Mouse (Mus musculus) liver, embryonic 13.5 days (tissue): ENCODE data around the gene Tmem208. TPM values are rescaled to one million over a fixed set of nuclear protein-coding genes. Genes with fewer than 3 reads are reported as not detected.
A peak's percentile ranks its signal among the peaks of the same experiment; 100 is the strongest.

Experiments used
- ATAC-seq: fragments of 200-750 bp; cut with Nextera tagmentation; 2 replicates; pipeline ENCODE4 v1.8.0; 2017; ENCODE audit warnings: low read depth, mild to moderate bottlenecking, moderate number of reproducible peaks, moderate library complexity
- DNase-seq: peaks from one replicate; pipeline ENCODE4 v3.0.0; 2022
- H3K27ac ChIP-seq: fragments of 300-500 bp; sonication (generic); 2 replicates; pipeline ENCODE4 v1.5.1; 2015; ENCODE audit warnings: moderate library complexity, mild to moderate bottlenecking, inconsistent platforms
- H3K27me3 ChIP-seq: fragments of 300-500 bp; sonication (generic); 2 replicates; pipeline ENCODE4 v1.6.1; 2015; ENCODE audit warnings: mild to moderate bottlenecking, inconsistent platforms
- H3K36me3 ChIP-seq: fragments of 300-500 bp; sonication (generic); 2 replicates; pipeline ENCODE4 v1.6.1; 2015; ENCODE audit warnings: mild to moderate bottlenecking, inconsistent platforms
- H3K4me1 ChIP-seq: fragments of 300-500 bp; sonication (generic); replicated peaks from 2 replicates; pipeline ENCODE4 v1.6.1; 2015; ENCODE audit warnings: inconsistent platforms
- H3K4me2 ChIP-seq: fragments of 300-500 bp; sonication (generic); 2 replicates; pipeline ENCODE4 v1.6.1; 2015; ENCODE audit warnings: inconsistent platforms, mild to moderate bottlenecking, moderate library complexity
- H3K4me3 ChIP-seq: fragments of 300-500 bp; sonication (generic); replicated peaks from 2 replicates; pipeline ENCODE4 v1.5.1; 2015; ENCODE audit warnings: mild to moderate bottlenecking, inconsistent platforms
- H3K9ac ChIP-seq: fragments of 300-500 bp; sonication (generic); 2 replicates; pipeline ENCODE4 v1.6.1; 2015; ENCODE audit warnings: mild to moderate bottlenecking, inconsistent platforms
- H3K9me3 ChIP-seq: fragments of 300-500 bp; sonication (generic); replicated peaks from 2 replicates; pipeline ENCODE4 v1.6.1; 2016; ENCODE audit warnings: inconsistent platforms
- WGBS: fragments of 180-500 bp; shearing (Covaris S2); methylation state at CpG from one replicate; pipeline ENCODE4 v1.1.7; 2015; ENCODE audit not compliant: insufficient replicate concordance; 5-methylcytosine and 5-hydroxymethylcytosine counted together
- polyA plus RNA-seq: library from polyadenylated mRNA; unstranded; fragments of >200 nt; fragmentation: Nextera tagmentation; extraction: Ambion mirVana; gene quantifications from 2 replicates; pipeline ENCODE4 v1.2.1, GENCODE M21; 2015

Tmem208 gene
- 103 and 108 TPM in 2 replicates for polyA plus RNA-seq

DNA sequence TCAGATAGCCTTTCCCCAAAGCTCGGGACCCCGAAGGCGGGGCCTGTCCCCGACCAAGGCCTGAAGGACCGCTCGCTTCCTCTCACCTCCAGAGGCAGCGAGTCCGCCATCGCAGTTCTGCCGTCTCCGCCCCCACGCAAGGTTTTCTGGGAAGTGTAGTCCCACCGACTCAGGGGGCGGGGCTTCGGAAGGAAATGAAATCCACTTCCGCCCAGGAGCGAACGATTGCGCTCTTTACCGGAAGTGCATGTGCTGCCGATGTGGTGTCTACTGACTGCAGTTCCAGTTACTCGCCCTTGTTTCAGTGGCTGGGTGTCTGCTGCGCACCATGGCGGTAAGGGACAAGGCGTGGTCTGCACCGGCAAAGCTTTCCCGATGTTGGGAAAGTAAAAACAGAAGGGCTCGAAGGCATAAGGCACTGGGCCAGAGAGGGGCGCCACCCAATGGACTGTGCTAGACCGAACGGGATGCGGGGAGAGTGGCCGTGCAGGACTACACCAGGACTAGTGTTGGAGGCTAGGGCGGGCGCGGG, at the start of gene Tmem208, which contains the start of gene Lrrc29:
Tmem208 (plus strand) TSS at position 214 of the 532 bp plus-strand sequence.
Lrrc29 (minus strand) TSS at position 138 of the 532 bp plus-strand sequence.
- Histone ChIP-seq H3K27me3 (no peaks in the 10 kb centered on the region), H3K9me3 (no peaks in the 10 kb centered on the region), H3K4me3 (peak within 1 kb of the TSS; percentile 82), H3K4me1 (peaks cover 66% of the 10 kb centered on the region), H3K9ac (peak within 1 kb of the TSS; percentile 92), H3K36me3 (peaks cover 36% of the 10 kb centered on the region), H3K4me2 (peak within 1 kb of the TSS; percentile 78), H3K27ac (peak within 1 kb of the TSS; percentile 97)
- WGBS, result under 1% methylated on average over 36 of the region's 36 CpGs
- DNase-seq (peak; percentile 97), ATAC-seq (peak; percentile 74)

DNA sequence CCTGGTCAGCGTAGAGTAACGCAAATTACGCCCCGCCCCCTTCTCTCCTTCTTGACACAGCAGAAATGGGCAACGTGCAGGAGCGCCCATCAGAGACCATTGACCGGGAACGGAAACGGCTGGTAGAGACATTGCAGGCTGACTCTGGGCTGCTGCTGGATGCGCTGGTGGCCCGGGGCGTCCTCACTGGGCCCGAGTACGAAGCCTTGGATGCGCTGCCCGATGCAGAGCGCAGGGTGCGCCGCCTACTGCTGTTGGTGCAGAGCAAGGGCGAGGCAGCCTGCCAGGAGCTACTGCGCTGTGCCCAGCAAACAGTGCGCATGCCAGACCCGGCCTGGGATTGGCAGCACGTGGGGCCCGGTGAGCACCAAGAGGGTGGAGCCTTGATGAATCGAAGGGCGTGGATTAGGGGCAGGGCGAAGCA, 47.2 kb upstream of the Tmem208 start:
- Histone ChIP-seq H3K27ac (no peak overlapping the region), H3K9me3 (no peaks in the 10 kb centered on the region), H3K4me1 (peaks cover 43% of the 10 kb centered on the region), H3K9ac (0 out of 2 replicates have a peak overlapping the region, but pooled peaks have one; percentile 29), H3K4me3 (peak overlapping the region; percentile 36), H3K4me2 (peak overlapping the region; percentile 56), H3K36me3 (0 out of 2 replicates have a peak, but pooled peaks cover 4% of the 10 kb centered on the region), H3K27me3 (peaks cover 95% of the 10 kb centered on the region)
- ATAC-seq, result peak; percentile 65
- 4% methylated on average over 28 of the region's 28 CpGs for WGBS
- DNase-seq, result peak; percentile 43

DNA sequence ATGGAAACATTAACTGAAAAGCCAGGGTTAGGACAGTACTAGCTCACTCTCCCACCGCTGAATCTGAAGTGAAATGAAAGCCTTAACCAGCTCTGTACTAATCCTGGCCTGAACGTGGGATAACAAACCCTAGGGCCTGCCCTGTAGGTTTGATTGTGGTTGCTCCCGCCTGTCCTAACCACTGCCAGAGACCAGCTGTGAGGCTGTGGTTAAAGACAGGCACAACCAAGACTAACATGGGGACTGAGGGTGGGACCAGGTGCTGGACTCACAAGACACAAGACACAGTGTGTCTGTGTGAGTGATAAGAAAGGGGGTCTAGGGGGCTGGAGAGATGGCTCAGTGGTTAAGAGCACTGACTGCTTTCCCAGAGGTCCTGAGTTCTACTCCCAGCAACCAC, 45.6 kb upstream of the Tmem208 start:
- Histone ChIP-seq H3K36me3 (0 out of 2 replicates have a peak, but pooled peaks cover 4% of the 10 kb centered on the region), H3K9ac (no peak overlapping the region), H3K4me3 (no peak overlapping the region), H3K9me3 (no peaks in the 10 kb centered on the region), H3K27ac (no peak overlapping the region), H3K27me3 (peaks cover 91% of the 10 kb centered on the region), H3K4me2 (no peak overlapping the region), H3K4me1 (peaks cover 42% of the 10 kb centered on the region)
- DNase-seq (no peak), ATAC-seq (no peak)
- 46% methylated on average over 3 of the region's 3 CpGs for WGBS

DNA sequence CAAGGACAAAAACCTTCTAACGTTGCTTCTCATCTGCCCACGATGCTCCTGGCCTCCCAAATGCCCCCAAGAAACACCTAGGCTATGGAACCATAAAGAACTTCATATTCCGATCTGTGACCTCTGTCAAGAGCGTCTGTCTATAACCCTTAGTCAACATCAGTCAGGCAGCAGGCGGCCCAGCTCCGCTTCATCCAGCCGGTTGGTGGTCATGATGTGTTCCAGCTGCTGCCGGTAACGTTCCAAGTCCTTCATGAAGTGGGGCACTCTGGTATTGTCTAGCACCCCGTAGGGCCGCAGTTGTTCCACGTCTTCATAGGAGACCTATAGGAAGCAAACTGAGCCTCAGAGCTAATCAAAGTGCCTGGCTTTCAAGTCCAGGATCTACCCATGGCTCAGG, 44.3 kb upstream of the Tmem208 start:
- H3K27me3 ChIP-seq, result peaks cover 89% of the 10 kb centered on the region
- H3K36me3 ChIP-seq, result 0 out of 2 replicates have a peak, but pooled peaks cover 4% of the 10 kb centered on the region
- ATAC-seq, result no peak
- H3K9me3 ChIP-seq, result no peaks in the 10 kb centered on the region
- 80% methylated on average over 12 of the region's 12 CpGs for WGBS
- H3K4me3 ChIP-seq, result no peak overlapping the region
- H3K4me1 ChIP-seq, result peaks cover 29% of the 10 kb centered on the region
- no peak for DNase-seq
- no peak overlapping the region for H3K9ac ChIP-seq
- H3K4me2 ChIP-seq, result no peak overlapping the region
- H3K27ac ChIP-seq, result no peak overlapping the region

DNA sequence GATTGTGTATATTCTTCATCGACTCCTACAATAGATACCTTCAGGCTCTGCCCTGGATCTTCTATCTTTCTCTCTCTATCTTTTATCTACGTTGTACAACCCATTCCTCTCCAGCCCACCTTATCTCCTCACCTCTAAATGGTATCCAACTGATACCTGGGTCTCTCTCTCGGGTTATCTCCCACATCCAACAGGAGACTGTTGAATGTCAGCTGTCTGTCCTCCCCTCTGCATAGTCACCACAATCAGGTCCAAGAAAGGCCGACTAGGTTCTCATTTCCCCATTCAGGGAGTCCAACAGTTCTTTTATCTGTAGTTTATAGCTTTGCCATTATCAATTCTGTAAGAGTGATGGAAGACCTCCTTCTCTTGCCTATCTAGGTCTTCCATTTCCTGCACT, 43.9 kb upstream of the Tmem208 start:
- ATAC-seq (no peak), DNase-seq (no peak)
- Histone ChIP-seq H3K27me3 (peaks cover 85% of the 10 kb centered on the region), H3K27ac (no peak overlapping the region), H3K36me3 (0 out of 2 replicates have a peak, but pooled peaks cover 4% of the 10 kb centered on the region), H3K4me3 (no peak overlapping the region), H3K4me1 (peaks cover 29% of the 10 kb centered on the region), H3K9ac (no peak overlapping the region), H3K9me3 (no peaks in the 10 kb centered on the region), H3K4me2 (no peak overlapping the region)
- WGBS, result 31% methylated on average over 4 of the region's 4 CpGs

DNA sequence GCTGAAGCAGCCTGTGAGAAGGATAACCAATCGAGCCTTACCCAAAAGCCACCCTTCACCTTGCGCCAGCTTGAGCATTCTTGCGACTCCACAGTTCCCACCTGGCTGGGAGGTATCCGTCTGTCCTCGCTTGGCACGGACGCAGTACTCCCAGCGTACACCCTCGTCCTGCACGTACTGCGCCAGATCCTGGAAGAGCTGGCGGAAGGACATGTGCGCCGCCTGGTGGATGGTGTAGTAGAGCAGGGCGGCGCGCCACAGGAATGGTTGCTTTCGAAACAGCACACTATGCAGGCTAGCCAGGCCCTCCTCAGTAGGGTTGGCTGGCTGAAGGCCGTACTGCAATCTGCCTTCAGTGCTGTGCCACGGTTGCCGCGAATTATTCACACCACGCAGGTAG, 43.1 kb upstream of the Tmem208 start:
- H3K27me3 ChIP-seq, result peaks cover 78% of the 10 kb centered on the region

DNA sequence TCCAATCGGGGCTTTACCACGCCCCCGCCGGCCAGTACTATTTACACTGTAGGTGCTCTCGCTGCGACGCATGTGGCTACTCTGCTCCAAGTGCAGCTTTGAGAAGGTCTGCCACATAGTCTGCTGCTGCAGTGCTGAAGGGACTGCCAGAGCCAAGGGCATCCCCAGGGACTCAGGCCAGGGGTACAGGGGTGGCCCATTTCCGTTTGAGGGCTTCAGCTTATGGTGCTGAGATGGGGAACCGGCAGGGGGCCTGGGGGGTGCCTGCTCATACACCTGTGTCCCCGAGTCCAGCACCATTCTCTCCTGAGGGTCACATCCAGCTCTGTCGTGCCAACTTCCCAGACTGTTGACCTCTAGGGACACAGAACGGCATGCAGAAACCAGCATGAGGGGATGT, 40.6 kb upstream of the Tmem208 start:
- no peak overlapping the region for H3K4me3 ChIP-seq
- peaks cover 69% of the 10 kb centered on the region for H3K27me3 ChIP-seq
- peaks cover 41% of the 10 kb centered on the region for H3K4me1 ChIP-seq
- DNase-seq (no peak), ATAC-seq (no peak)
- no peaks in the 10 kb centered on the region for H3K9me3 ChIP-seq
- H3K9ac ChIP-seq, result no peak overlapping the region
- no peak overlapping the region for H3K4me2 ChIP-seq
- H3K27ac ChIP-seq, result no peak overlapping the region
- 53% methylated on average over 12 of the region's 12 CpGs for WGBS
- H3K36me3 ChIP-seq, result 0 out of 2 replicates have a peak, but pooled peaks cover 4% of the 10 kb centered on the region

More for the DNA sequence above, 43.1 kb upstream of the Tmem208 start:
- Histone ChIP-seq H3K9me3 (no peaks in the 10 kb centered on the region), H3K4me2 (peak overlapping the region; percentile 45), H3K27ac (no peak overlapping the region), H3K4me3 (peak overlapping the region; percentile 12; the same call in 1 of the 2 replicates), H3K4me1 (peaks cover 31% of the 10 kb centered on the region), H3K9ac (no peak overlapping the region), H3K36me3 (0 out of 2 replicates have a peak, but pooled peaks cover 4% of the 10 kb centered on the region)
- DNase-seq, result peak; percentile 53
- peak; percentile 64 for ATAC-seq
- WGBS, result 32% methylated on average over 22 of the region's 23 CpGs

DNA sequence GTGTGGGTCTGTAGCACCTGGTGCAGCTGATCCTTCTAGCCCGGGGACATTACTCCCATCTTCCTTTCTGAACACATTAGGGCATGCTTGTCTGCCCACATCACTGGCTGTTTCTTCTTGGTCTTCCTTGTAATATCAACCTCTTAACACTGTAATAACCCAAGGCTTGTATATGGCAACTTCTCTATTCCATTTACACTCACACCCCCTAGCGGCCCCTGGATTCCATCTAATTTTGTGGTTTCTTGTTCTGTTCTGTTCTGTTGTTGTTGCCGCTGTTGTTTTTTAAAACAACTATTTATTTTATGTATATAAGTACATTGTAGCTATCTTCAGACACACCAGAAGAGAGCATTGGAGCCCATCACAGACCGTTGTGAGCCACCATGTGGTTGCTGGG, 39.2 kb upstream of the Tmem208 start:
- no peaks in the 10 kb centered on the region for H3K9me3 ChIP-seq
- DNase-seq (no peak), ATAC-seq (no peak)
- WGBS, result 67% methylated on average over 4 of the region's 4 CpGs
- no peak overlapping the region for H3K27ac ChIP-seq
- peaks cover 45% of the 10 kb centered on the region for H3K4me1 ChIP-seq
- no peak overlapping the region for H3K4me3 ChIP-seq
- no peak overlapping the region for H3K9ac ChIP-seq
- peaks cover 61% of the 10 kb centered on the region for H3K27me3 ChIP-seq
- no peak overlapping the region for H3K4me2 ChIP-seq
- no peaks in the 10 kb centered on the region for H3K36me3 ChIP-seq

DNA sequence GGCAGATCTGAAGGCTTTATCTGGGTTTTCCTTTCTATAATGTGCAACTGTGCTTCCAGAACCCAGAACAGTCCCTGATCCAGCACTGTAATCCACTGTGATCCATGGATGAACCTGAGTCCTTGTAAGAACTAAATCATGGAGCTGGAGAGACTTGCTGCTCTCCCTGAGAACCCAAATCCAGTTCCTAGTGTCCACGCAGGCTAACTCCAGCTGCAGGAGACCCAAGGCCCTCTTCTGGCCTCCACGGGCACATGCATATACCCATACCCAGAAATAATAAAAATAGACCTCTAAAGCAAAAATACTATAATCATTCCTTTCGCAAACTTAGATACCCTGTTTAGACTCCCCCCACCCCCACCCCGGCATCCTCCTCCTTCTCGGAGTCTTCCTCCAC, 37.9 kb upstream of the Tmem208 start:
- H3K36me3 ChIP-seq, result no peaks in the 10 kb centered on the region
- H3K27me3 ChIP-seq, result peaks cover 50% of the 10 kb centered on the region
- H3K4me1 ChIP-seq, result peaks cover 34% of the 10 kb centered on the region
- ATAC-seq, result no peak
- H3K27ac ChIP-seq, result no peak overlapping the region
- WGBS, result 86% methylated on average over 5 of the region's 5 CpGs
- H3K4me2 ChIP-seq, result no peak overlapping the region
- no peak overlapping the region for H3K9ac ChIP-seq
- no peak overlapping the region for H3K4me3 ChIP-seq
- no peaks in the 10 kb centered on the region for H3K9me3 ChIP-seq
- DNase-seq, result no peak

DNA sequence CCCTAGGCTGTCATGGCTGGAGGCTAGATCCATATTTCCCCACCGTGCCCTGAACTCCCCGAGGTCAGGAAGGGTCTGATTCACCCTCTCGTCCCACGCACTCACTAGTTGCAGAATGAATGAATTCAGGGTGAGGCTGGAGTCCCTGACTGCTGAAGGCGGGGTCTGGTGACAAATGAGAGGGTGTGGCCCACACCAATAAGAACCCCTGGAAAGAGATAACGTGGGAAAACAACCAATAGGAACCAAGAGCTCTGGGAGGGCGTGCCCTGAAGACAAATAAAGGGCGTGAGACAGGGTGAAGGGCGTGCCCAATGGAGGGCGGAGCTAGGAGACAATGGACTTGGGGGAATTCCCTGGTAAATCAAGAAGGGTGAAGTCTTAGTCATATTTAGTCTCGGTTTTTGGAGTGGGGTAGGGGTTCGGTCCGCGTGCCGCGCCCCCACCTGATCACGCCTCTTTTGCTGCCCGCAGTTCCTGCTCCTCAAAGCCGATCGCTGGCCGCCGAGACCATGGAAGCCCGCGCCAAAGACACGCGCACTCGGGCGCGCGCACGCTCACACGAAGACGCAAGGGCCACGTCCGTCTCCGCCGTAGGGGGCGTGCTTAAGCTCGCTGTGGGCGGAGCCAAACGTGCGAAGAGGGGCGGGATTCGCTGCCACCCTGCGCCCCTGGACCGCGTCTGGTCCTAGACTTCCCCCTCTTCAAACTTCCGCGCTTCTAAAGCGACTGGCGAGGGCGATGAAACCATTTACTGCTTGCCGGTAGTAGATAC, 37.0 kb upstream of the Tmem208 start:
- no peaks in the 10 kb centered on the region for H3K9me3 ChIP-seq
- H3K4me3 ChIP-seq, result peak overlapping the region; percentile 61
- H3K36me3 ChIP-seq, result no peaks in the 10 kb centered on the region
- ATAC-seq (peak; percentile 82), DNase-seq (peak; percentile 82)
- WGBS, result 1% methylated on average over 53 of the region's 53 CpGs
- peak overlapping the region; percentile 87 for H3K4me2 ChIP-seq
- H3K4me1 ChIP-seq, result peaks cover 29% of the 10 kb centered on the region
- H3K27me3 ChIP-seq, result peaks cover 46% of the 10 kb centered on the region
- H3K27ac ChIP-seq, result peak overlapping the region; percentile 59; the same call in 1 of the 2 replicates
- peak overlapping the region; percentile 55 for H3K9ac ChIP-seq

DNA sequence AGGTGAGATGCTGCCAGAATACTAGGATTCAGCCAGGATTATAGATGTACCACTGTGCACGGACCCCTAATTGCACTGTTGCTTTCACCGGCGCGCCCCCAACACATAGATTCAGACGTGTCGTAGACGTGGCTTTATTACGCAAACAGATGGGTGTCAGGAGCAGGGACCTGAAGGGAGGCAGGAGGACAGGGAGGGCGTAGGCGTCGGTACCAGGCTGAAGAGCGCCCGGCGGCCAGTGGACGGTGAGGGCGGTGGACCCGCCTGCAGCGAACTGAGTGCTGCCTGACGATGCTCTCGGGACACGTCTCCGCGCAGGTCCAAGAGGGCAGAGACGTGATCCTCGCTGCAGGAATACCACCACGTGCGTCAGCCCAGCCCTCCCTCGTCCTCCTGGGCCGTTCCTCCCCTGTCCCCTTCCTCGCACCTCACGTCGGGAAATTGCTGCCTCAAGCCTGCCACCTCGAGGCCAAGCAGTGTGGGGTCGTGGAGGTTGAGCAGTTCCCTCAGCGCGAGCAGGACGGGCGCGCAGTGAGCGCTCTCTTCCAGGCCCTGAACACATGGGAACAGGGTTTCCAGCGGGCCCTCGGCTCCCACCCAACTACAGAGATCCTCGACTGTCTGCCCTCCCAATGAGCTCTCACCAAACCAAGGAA, 36.2 kb upstream of the Tmem208 start, which contains the start of gene 4931428F04Rik:
4931428F04Rik (minus strand) TSS at position 60 of the 656 bp plus-strand sequence.
- Histone ChIP-seq H3K27me3 (peaks cover 40% of the 10 kb centered on the region), H3K36me3 (no peaks in the 10 kb centered on the region), H3K9ac (peak within 1 kb of the TSS; percentile 55), H3K27ac (peak within 1 kb of the TSS; percentile 59; the same call in 1 of the 2 replicates), H3K4me1 (peaks cover 29% of the 10 kb centered on the region), H3K4me2 (peak within 1 kb of the TSS; percentile 87), H3K4me3 (peak within 1 kb of the TSS; percentile 61), H3K9me3 (no peaks in the 10 kb centered on the region)
- 4% methylated on average over 43 of the region's 43 CpGs for WGBS
- DNase-seq (no peak), ATAC-seq (peak; percentile 16)
